Mouse (Mus musculus): ENCODE data around the gene Gm28038.

GRCm38 (mm10) chr2:30325296-30325695, 44.5 kb downstream of the Gm28038 start:
- TF ChIP-seq CTCF (IDR thresholded peaks at IDR 0.05; ENCODE audit: control insufficient read depth, insufficient read depth, low read length): no peak
- TF ChIP-seq POLR2A (IDR thresholded peaks at IDR 0.05; ENCODE audit: borderline replicate concordance, control insufficient read depth, low read depth, low read length): no peak

All from bone marrow, adult 2 months (tissue).